Mouse (Mus musculus) lung, postnatal 0 days (tissue): ENCODE data around the gene Mpig6b. TPM values are rescaled to one million over a fixed set of nuclear protein-coding genes. Genes with fewer than 3 reads are reported as not detected.

Experiments used
- ATAC-seq: fragments of 200-750 bp; cut with Nextera tagmentation; 2 replicates; pipeline ENCODE4 v1.8.0; 2017; ENCODE audit warnings: moderate library complexity
- DNase-seq: peaks from one replicate; pipeline ENCODE4 v3.0.0-alpha.2; 2016; ENCODE audit warnings: low spot score
- H3K27ac ChIP-seq: fragments of 300-500 bp; sonication (generic); 2 replicates; pipeline ENCODE4 v1.5.1; 2014; ENCODE audit warnings: antibody characterized with exemption, mild to moderate bottlenecking, low read length, mixed read lengths
- H3K27me3 ChIP-seq: fragments of 300-500 bp; sonication (generic); replicated peaks from 2 replicates; pipeline ENCODE4 v1.6.1; 2014; ENCODE audit warnings: low read length, mixed read lengths; ENCODE audit not compliant: insufficient read depth
- H3K36me3 ChIP-seq: fragments of 300-500 bp; sonication (generic); 2 replicates; pipeline ENCODE4 v1.6.1; 2014; ENCODE audit warnings: low read length, mixed read lengths; ENCODE audit not compliant: insufficient read depth
- H3K4me1 ChIP-seq: fragments of 300-500 bp; sonication (generic); 2 replicates; pipeline ENCODE4 v1.6.1; 2014; ENCODE audit warnings: antibody characterized with exemption, low read depth, low read length, mixed read lengths; ENCODE audit not compliant: insufficient read depth
- H3K4me2 ChIP-seq: fragments of 300-500 bp; sonication (generic); replicated peaks from 2 replicates; pipeline ENCODE4 v1.6.1; 2014; ENCODE audit warnings: low read depth, mild to moderate bottlenecking, low read length, moderate library complexity, mixed read lengths
- H3K4me3 ChIP-seq: fragments of 300-500 bp; sonication (generic); 2 replicates; pipeline ENCODE4 v1.5.1; 2014; ENCODE audit warnings: low read depth, low read length
- H3K9ac ChIP-seq: fragments of 300-500 bp; sonication (generic); replicated peaks from 2 replicates; pipeline ENCODE4 v1.6.1; 2014; ENCODE audit warnings: low read depth, mild to moderate bottlenecking
- H3K9me3 ChIP-seq: fragments of 300-500 bp; sonication (generic); 2 replicates; pipeline ENCODE4 v1.6.1; 2016; ENCODE audit warnings: low read length, mixed read lengths
- CTCF ChIP-seq: IDR thresholded peaks from 2 replicates; pipeline ENCODE4 v1.5.1; 2016; ENCODE audit warnings: antibody characterized with exemption, mild to moderate bottlenecking
- EP300 ChIP-seq: IDR thresholded peaks from 2 replicates; pipeline ENCODE4 v1.6.1; 2016; ENCODE audit warnings: antibody characterized with exemption, mild to moderate bottlenecking, control low read depth
- WGBS: fragments of 180-500 bp; shearing (Covaris S2); extraction: QIAGEN DNeasy Blood & Tissue Kit; methylation state at CpG from one replicate; pipeline ENCODE4 v1.1.7; 2014; 5-methylcytosine and 5-hydroxymethylcytosine counted together
- polyA plus RNA-seq: library from polyadenylated mRNA; unstranded; fragments of >200 nt; fragmentation: Nextera tagmentation; extraction: Ambion mirVana; gene quantifications from 2 replicates; pipeline ENCODE4 v1.2.1, GENCODE M21; 2015

Mpig6b gene
- polyA plus RNA-seq, 1 experiment from 2014 or later: 2.3 TPM

- TF ChIP-seq CTCF (no peak), EP300 (no peak)
- no peak for ATAC-seq
- H3K27me3 ChIP-seq: no peaks in the 10 kb centered on the region
- 80% methylated on average over 8 of the region's 8 CpGs for WGBS
- peaks cover 3% of the 10 kb centered on the region for H3K4me1 ChIP-seq
- no peak overlapping the region for H3K27ac ChIP-seq
- no peaks in the 10 kb centered on the region for H3K36me3 ChIP-seq
- H3K9me3 ChIP-seq: no peaks in the 10 kb centered on the region
- no peak overlapping the region for H3K9ac ChIP-seq
- DNase-seq: no peak
- H3K4me3 ChIP-seq: no peak overlapping the region
- no peak overlapping the region for H3K4me2 ChIP-seq
Measured at GRCm38 (mm10) chr17:35020551-35020950, 45.4 kb downstream of the Mpig6b start.

DNA sequence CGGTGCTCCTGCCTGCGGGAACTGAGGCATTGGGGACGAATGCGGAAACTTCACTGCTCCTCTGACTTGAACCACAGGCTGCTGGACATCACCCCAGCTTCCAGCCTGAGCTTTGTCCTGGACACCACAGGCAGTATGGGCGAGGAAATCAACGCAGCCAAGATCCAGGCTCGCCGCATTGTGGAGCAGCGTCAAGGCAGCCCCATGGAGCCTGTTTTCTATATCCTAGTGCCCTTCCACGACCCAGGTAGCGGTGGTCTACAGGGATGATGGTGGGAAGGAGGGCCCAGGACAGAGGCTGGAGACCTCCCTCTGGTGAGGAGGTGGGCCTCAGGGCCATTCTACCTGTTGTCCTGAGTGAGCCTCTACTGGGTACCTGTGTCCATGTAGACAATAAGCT is 46.1 kb downstream of the Mpig6b start:
- Histone ChIP-seq H3K9ac (no peak overlapping the region), H3K27ac (no peak overlapping the region), H3K36me3 (no peaks in the 10 kb centered on the region), H3K9me3 (no peaks in the 10 kb centered on the region), H3K4me2 (no peak overlapping the region), H3K4me3 (no peak overlapping the region), H3K27me3 (no peaks in the 10 kb centered on the region), H3K4me1 (peaks cover 3% of the 10 kb centered on the region)
- DNase-seq (no peak), ATAC-seq (no peak)
- TF ChIP-seq EP300: no peak
- whole genome bisulfite sequencing: 76% methylated on average over 11 of the region's 11 CpGs

DNA sequence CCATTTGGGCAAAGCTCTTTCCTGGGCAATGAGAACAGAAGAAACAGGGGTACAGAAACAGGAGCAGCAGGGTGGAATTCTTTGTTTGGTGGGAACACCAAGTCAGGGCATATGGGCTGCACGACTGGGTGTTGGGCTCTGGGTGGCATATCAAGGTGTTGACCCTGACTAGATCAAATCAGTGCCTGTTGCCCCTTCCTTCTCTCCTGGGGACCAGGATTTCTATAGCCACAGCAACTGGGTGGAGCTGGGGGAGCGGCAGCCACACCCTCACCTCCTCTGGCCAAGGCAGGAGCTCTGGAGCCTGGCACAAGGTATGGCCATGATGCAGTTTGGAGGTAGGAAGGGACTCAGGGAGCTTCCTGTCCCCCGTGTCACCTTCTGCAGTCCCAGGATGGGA is 47.8 kb downstream of the Mpig6b start:
- no peak for TF ChIP-seq EP300
- no peak for TF ChIP-seq CTCF

GRCm38 (mm10) chr17:35017706-35018030 is 48.3 kb downstream of the Mpig6b start:
- DNase-seq: no peak
- Histone ChIP-seq H3K4me3 (no peak overlapping the region), H3K27me3 (no peaks in the 10 kb centered on the region), H3K4me2 (no peak overlapping the region), H3K4me1 (no peaks in the 10 kb centered on the region; the same call in 1 of the 2 replicates), H3K36me3 (0 out of 2 replicates have a peak, but pooled peaks cover 12% of the 10 kb centered on the region), H3K27ac (no peak overlapping the region), H3K9me3 (no peaks in the 10 kb centered on the region), H3K9ac (no peak overlapping the region)
- WGBS: 66% methylated on average over 14 of the region's 14 CpGs
- no peak for TF ChIP-seq EP300
- TF ChIP-seq CTCF: no peak
- ATAC-seq: no peak

More for the DNA sequence above, 47.8 kb downstream of the Mpig6b start:
- H3K27me3 ChIP-seq: no peaks in the 10 kb centered on the region
- no peaks in the 10 kb centered on the region for H3K9me3 ChIP-seq
- 0 out of 2 replicates have a peak, but pooled peaks cover 9% of the 10 kb centered on the region for H3K36me3 ChIP-seq
- no peak overlapping the region for H3K4me2 ChIP-seq
- no peak overlapping the region for H3K4me3 ChIP-seq
- no peak overlapping the region for H3K9ac ChIP-seq
- no peak overlapping the region for H3K27ac ChIP-seq
- DNase-seq (no peak), ATAC-seq (no peak)
- no peaks in the 10 kb centered on the region; the same call in 1 of the 2 replicates for H3K4me1 ChIP-seq
- 64% methylated on average over 3 of the region's 3 CpGs for WGBS

DNA sequence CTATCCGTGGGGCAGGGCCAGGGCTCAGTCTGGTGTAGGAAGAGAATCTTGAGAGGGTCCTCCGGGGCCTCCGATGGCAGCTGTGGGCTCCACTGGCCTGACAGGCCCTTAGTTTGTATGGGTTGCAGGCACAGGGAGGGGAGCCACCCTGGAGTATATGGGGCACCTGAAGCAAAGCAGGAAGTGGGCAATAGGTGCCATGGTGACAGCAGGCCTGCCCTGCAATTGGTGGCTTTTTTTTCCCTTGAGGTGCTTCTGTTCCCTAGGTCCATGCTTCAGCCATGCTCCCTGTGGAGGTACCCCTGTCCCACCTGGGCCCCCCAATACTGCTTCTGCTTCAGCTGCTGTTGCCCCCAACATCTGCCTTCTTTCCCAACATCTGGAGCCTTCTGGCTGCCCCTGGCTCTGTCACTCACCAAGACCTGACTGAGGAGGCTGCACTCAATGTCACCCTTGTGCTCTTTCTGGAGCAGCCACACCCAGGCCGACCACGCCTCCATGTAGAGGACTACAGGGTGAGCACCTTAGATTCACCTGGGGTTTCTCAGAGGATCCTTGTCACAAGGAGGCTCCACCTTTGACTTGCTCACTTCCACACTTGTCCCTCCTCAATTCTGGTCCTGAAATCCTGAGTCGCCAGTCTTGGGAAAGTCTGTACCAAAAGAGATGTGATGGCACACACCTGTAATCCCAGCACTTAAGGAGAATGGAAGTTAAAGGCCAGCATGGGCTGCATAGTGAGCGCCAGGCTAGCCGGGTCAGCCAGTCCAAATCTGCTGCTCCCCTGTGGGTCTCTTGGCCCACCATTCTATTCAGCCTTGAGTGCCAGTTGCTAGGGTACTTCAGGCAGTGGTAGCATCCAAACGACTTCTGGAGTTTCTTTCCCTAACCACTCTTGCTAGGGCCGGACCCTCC is 48.9 kb downstream of the Mpig6b start:
- no peak overlapping the region for H3K27ac ChIP-seq
- H3K4me2 ChIP-seq: no peak overlapping the region
- no peaks in the 10 kb centered on the region for H3K27me3 ChIP-seq
- DNase-seq: no peak
- H3K4me3 ChIP-seq: no peak overlapping the region
- TF ChIP-seq EP300 (no peak), CTCF (no peak)
- no peak overlapping the region for H3K9ac ChIP-seq
- 75% methylated on average over 10 of the region's 10 CpGs for WGBS
- no peaks in the 10 kb centered on the region for H3K9me3 ChIP-seq
- ATAC-seq: no peak; the same call in 1 of the 2 replicates
- no peaks in the 10 kb centered on the region; the same call in 1 of the 2 replicates for H3K4me1 ChIP-seq
- H3K36me3 ChIP-seq: peaks cover 18% of the 10 kb centered on the region; the same call in 1 of the 2 replicates

DNA sequence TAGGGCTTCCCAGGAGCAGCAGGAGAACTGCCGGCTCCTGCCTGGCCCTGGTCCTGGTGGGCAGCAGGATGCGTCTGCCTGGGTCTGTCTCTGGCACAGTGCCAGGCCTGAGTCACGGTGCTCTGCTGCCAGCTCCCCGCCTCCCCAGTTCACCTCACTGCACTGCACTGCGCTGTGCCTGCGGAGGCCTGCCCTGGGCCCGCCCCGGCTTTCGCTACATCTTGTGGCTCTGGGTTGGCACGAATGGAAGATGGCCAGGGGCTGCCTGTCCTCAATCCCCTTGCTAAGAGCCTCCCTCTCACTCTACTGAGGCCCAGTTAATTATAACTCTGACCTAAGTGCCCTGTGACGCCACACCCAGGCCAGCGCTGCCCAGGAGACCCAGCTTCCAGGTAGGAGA is 49.6 kb downstream of the Mpig6b start, which contains the start of gene Vwa7:
Gene Vwa7 (plus strand): TSS at position 204 of the 400 bp plus-strand sequence.
- TF ChIP-seq CTCF: no peak
- no peak for TF ChIP-seq EP300
- Histone ChIP-seq H3K4me2 (no peak within 1 kb of the TSS), H3K4me1 (no peaks in the 10 kb centered on the region; the same call in 1 of the 2 replicates), H3K9me3 (no peaks in the 10 kb centered on the region), H3K36me3 (peaks cover 22% of the 10 kb centered on the region), H3K4me3 (no peak within 1 kb of the TSS), H3K9ac (no peak within 1 kb of the TSS), H3K27ac (no peak within 1 kb of the TSS), H3K27me3 (no peaks in the 10 kb centered on the region)
- ATAC-seq (peak; percentile 49), DNase-seq (peak; percentile 27)
- 47% methylated on average over 12 of the region's 12 CpGs for WGBS
